Mouse (Mus musculus) hindbrain, embryonic 12.5 days (tissue): ENCODE results near the gene Ldhal6b. TPM values are rescaled to one million over a fixed set of nuclear protein-coding genes. Genes with fewer than 3 reads are reported as not detected.

Experiments
- ATAC-seq: fragments of 200-750 bp; cut with Nextera tagmentation; 2 replicates; pipeline ENCODE4 v1.8.0; 2017; ENCODE audit warnings: moderate TSS enrichment; ENCODE audit not compliant: low FRiP score
- H3K27ac ChIP-seq: fragments of 300-500 bp; sonication (generic); 2 replicates; pipeline ENCODE4 v1.5.1; 2016; ENCODE audit warnings: mild to moderate bottlenecking
- H3K27me3 ChIP-seq: fragments of 300-500 bp; sonication (generic); 2 replicates; pipeline ENCODE4 v1.6.1; 2016; ENCODE audit warnings: mild to moderate bottlenecking
- H3K36me3 ChIP-seq: fragments of 300-500 bp; sonication (generic); 2 replicates; pipeline ENCODE4 v1.6.1; 2016; ENCODE audit warnings: mild to moderate bottlenecking
- H3K4me1 ChIP-seq: fragments of 300-500 bp; sonication (generic); 2 replicates; pipeline ENCODE4 v1.6.1; 2016
- H3K4me2 ChIP-seq: fragments of 300-500 bp; sonication (generic); replicated peaks from 2 replicates; pipeline ENCODE4 v1.6.1; 2016; ENCODE audit warnings: mild to moderate bottlenecking
- H3K4me3 ChIP-seq: fragments of 300-500 bp; sonication (generic); 2 replicates; pipeline ENCODE4 v1.5.1; 2016; ENCODE audit warnings: mild to moderate bottlenecking
- H3K9ac ChIP-seq: fragments of 300-500 bp; sonication (generic); 2 replicates; pipeline ENCODE4 v1.6.1; 2016; ENCODE audit warnings: mild to moderate bottlenecking, moderate library complexity
- H3K9me3 ChIP-seq: fragments of 300-500 bp; sonication (generic); replicated peaks from 2 replicates; pipeline ENCODE4 v1.6.1; 2016; ENCODE audit warnings: mild to moderate bottlenecking
- WGBS: fragments of 180-500 bp; shearing (Covaris S2); methylation state at CpG from one replicate; pipeline ENCODE4 v1.1.7; 2016; 5-methylcytosine and 5-hydroxymethylcytosine counted together
- polyA plus RNA-seq: library from polyadenylated mRNA; unstranded; fragments of >200 nt; fragmentation: Nextera tagmentation; extraction: Ambion mirVana; gene quantifications from 2 replicates; pipeline ENCODE4 v1.2.1, GENCODE M21; 2016

Gene Ldhal6b
- polyA plus RNA-seq, 1 experiment from 2014 or later, result not detected

GRCm38 (mm10) chr17:5425204-5425603, 6.6 kb upstream of the Ldhal6b start:
- 75% methylated on average over 3 of the region's 3 CpGs for WGBS
- H3K27me3 ChIP-seq, result no peaks in the 10 kb centered on the region
- no peak overlapping the region for H3K4me3 ChIP-seq
- H3K4me1 ChIP-seq, result no peaks in the 10 kb centered on the region
- H3K9me3 ChIP-seq, result no peaks in the 10 kb centered on the region
- 0 out of 2 replicates have a peak, but pooled peaks cover 3% of the 10 kb centered on the region for H3K36me3 ChIP-seq
- ATAC-seq, result no peak
- no peak overlapping the region for H3K4me2 ChIP-seq
- no peak overlapping the region for H3K27ac ChIP-seq
- H3K9ac ChIP-seq, result no peak overlapping the region

GRCm38 (mm10) chr17:5424156-5424555, 5.6 kb upstream of the Ldhal6b start:
- Histone ChIP-seq H3K27me3 (no peaks in the 10 kb centered on the region), H3K9me3 (no peaks in the 10 kb centered on the region), H3K36me3 (peaks cover 6% of the 10 kb centered on the region; the same call in 1 of the 2 replicates), H3K9ac (no peak overlapping the region), H3K27ac (no peak overlapping the region), H3K4me2 (no peak overlapping the region), H3K4me1 (no peaks in the 10 kb centered on the region), H3K4me3 (no peak overlapping the region)
- 88% methylated on average over 8 of the region's 8 CpGs for WGBS
- no peak for ATAC-seq

- WGBS, result 62% methylated on average over 4 of the region's 4 CpGs
- H3K27me3 ChIP-seq, result no peaks in the 10 kb centered on the region
- H3K27ac ChIP-seq, result no peak overlapping the region
- no peak overlapping the region for H3K4me2 ChIP-seq
- H3K4me3 ChIP-seq, result no peak overlapping the region
- no peak overlapping the region for H3K9ac ChIP-seq
- peaks cover 17% of the 10 kb centered on the region for H3K36me3 ChIP-seq
- no peaks in the 10 kb centered on the region for H3K9me3 ChIP-seq
- ATAC-seq, result no peak
- no peaks in the 10 kb centered on the region for H3K4me1 ChIP-seq
These were observed 3.3 kb upstream of the Ldhal6b start for GRCm38 (mm10) chr17:5421835-5422234.

GRCm38 (mm10) chr17:5419771-5420518, 1.4 kb upstream of the Ldhal6b start:
- no peaks in the 10 kb centered on the region for H3K27me3 ChIP-seq
- H3K27ac ChIP-seq, result no peak overlapping the region
- ATAC-seq, result no peak
- H3K9ac ChIP-seq, result no peak overlapping the region
- WGBS, result 84% methylated on average over 6 of the region's 6 CpGs
- H3K4me3 ChIP-seq, result no peak overlapping the region
- no peak overlapping the region for H3K4me2 ChIP-seq
- no peaks in the 10 kb centered on the region for H3K4me1 ChIP-seq
- peaks cover 17% of the 10 kb centered on the region for H3K36me3 ChIP-seq
- no peaks in the 10 kb centered on the region for H3K9me3 ChIP-seq

GRCm38 (mm10) chr17:5419056-5419455, 489 bp upstream of the Ldhal6b start:
- peaks cover 18% of the 10 kb centered on the region for H3K36me3 ChIP-seq
- H3K4me2 ChIP-seq, result no peak overlapping the region
- H3K27me3 ChIP-seq, result no peaks in the 10 kb centered on the region
- 87% methylated on average over 9 of the region's 9 CpGs for WGBS
- no peak for ATAC-seq
- H3K9ac ChIP-seq, result no peak overlapping the region
- no peaks in the 10 kb centered on the region for H3K9me3 ChIP-seq
- no peak overlapping the region for H3K4me3 ChIP-seq
- no peak overlapping the region for H3K27ac ChIP-seq
- H3K4me1 ChIP-seq, result no peaks in the 10 kb centered on the region

- Histone ChIP-seq H3K36me3 (peaks cover 20% of the 10 kb centered on the region), H3K9me3 (no peaks in the 10 kb centered on the region), H3K4me3 (no peak overlapping the region), H3K4me1 (no peaks in the 10 kb centered on the region), H3K9ac (no peak overlapping the region), H3K27ac (no peak overlapping the region), H3K27me3 (no peaks in the 10 kb centered on the region), H3K4me2 (no peak overlapping the region)
- WGBS, result 85% methylated on average over 3 of the region's 3 CpGs
- ATAC-seq, result no peak
These were observed 2.0 kb downstream of the Ldhal6b start for GRCm38 (mm10) chr17:5416518-5416917.

GRCm38 (mm10) chr17:5414041-5414440, 4.5 kb downstream of the Ldhal6b start:
- no peak overlapping the region for H3K27ac ChIP-seq
- H3K36me3 ChIP-seq, result peaks cover 26% of the 10 kb centered on the region
- WGBS, result 96% methylated on average over 3 of the region's 3 CpGs

GRCm38 (mm10) chr17:5413350-5413749, 5.2 kb downstream of the Ldhal6b start:
- Histone ChIP-seq H3K4me3 (no peak overlapping the region), H3K4me1 (no peaks in the 10 kb centered on the region), H3K36me3 (peaks cover 20% of the 10 kb centered on the region), H3K4me2 (no peak overlapping the region), H3K27me3 (no peaks in the 10 kb centered on the region), H3K9me3 (no peaks in the 10 kb centered on the region), H3K27ac (no peak overlapping the region), H3K9ac (no peak overlapping the region)
- 90% methylated on average over 13 of the region's 13 CpGs for WGBS
- no peak for ATAC-seq

More at GRCm38 (mm10) chr17:5414041-5414440, 4.5 kb downstream of the Ldhal6b start:
- no peak overlapping the region for H3K4me3 ChIP-seq
- ATAC-seq, result no peak
- no peaks in the 10 kb centered on the region for H3K4me1 ChIP-seq
- H3K9me3 ChIP-seq, result no peaks in the 10 kb centered on the region
- no peak overlapping the region for H3K4me2 ChIP-seq
- no peaks in the 10 kb centered on the region for H3K27me3 ChIP-seq
- H3K9ac ChIP-seq, result no peak overlapping the region

GRCm38 (mm10) chr17:5412740-5413139, 5.8 kb downstream of the Ldhal6b start:
- no peak for ATAC-seq
- no peak overlapping the region for H3K9ac ChIP-seq
- H3K4me3 ChIP-seq, result no peak overlapping the region
- no peak overlapping the region for H3K4me2 ChIP-seq
- H3K4me1 ChIP-seq, result no peaks in the 10 kb centered on the region
- no peak overlapping the region for H3K27ac ChIP-seq
- H3K36me3 ChIP-seq, result peaks cover 14% of the 10 kb centered on the region
- H3K9me3 ChIP-seq, result no peaks in the 10 kb centered on the region
- WGBS, result 94% methylated on average over 7 of the region's 7 CpGs
- H3K27me3 ChIP-seq, result no peaks in the 10 kb centered on the region

- 95% methylated on average over 8 of the region's 8 CpGs for WGBS
These were observed 6.3 kb downstream of the Ldhal6b start for GRCm38 (mm10) chr17:5412301-5412700.

GRCm38 (mm10) chr17:5411205-5411604, 7.4 kb downstream of the Ldhal6b start:
- Histone ChIP-seq H3K36me3 (peaks cover 14% of the 10 kb centered on the region), H3K9ac (no peak overlapping the region), H3K4me1 (no peaks in the 10 kb centered on the region), H3K4me2 (no peak overlapping the region), H3K4me3 (no peak overlapping the region), H3K27me3 (no peaks in the 10 kb centered on the region), H3K9me3 (no peaks in the 10 kb centered on the region), H3K27ac (no peak overlapping the region)
- no peak for ATAC-seq
- WGBS, result 94% methylated on average over 17 of the region's 17 CpGs

More at GRCm38 (mm10) chr17:5412301-5412700, 6.3 kb downstream of the Ldhal6b start:
- Histone ChIP-seq H3K27ac (no peak overlapping the region), H3K27me3 (no peaks in the 10 kb centered on the region), H3K4me3 (no peak overlapping the region), H3K9me3 (no peaks in the 10 kb centered on the region), H3K9ac (no peak overlapping the region), H3K36me3 (peaks cover 14% of the 10 kb centered on the region), H3K4me2 (no peak overlapping the region), H3K4me1 (no peaks in the 10 kb centered on the region)
- no peak for ATAC-seq

- WGBS, result 87% methylated on average over 4 of the region's 4 CpGs
- no peak for ATAC-seq
- no peak overlapping the region for H3K4me3 ChIP-seq
These were observed 8.2 kb downstream of the Ldhal6b start for GRCm38 (mm10) chr17:5410336-5410735.

GRCm38 (mm10) chr17:5407030-5407429, 11.5 kb downstream of the Ldhal6b start:
- Histone ChIP-seq H3K4me1 (peaks cover 18% of the 10 kb centered on the region), H3K27me3 (peaks cover 23% of the 10 kb centered on the region), H3K36me3 (peaks cover 11% of the 10 kb centered on the region; the same call in 1 of the 2 replicates), H3K9ac (no peak overlapping the region), H3K4me2 (no peak overlapping the region), H3K4me3 (no peak overlapping the region), H3K27ac (no peak overlapping the region), H3K9me3 (no peaks in the 10 kb centered on the region)
- 70% methylated on average over 6 of the region's 6 CpGs for WGBS
- ATAC-seq, result no peak

More at GRCm38 (mm10) chr17:5410336-5410735, 8.2 kb downstream of the Ldhal6b start:
- Histone ChIP-seq H3K36me3 (peaks cover 14% of the 10 kb centered on the region), H3K4me2 (no peak overlapping the region), H3K9me3 (no peaks in the 10 kb centered on the region), H3K27ac (no peak overlapping the region), H3K4me1 (no peaks in the 10 kb centered on the region), H3K27me3 (no peaks in the 10 kb centered on the region), H3K9ac (no peak overlapping the region)
